Mouse (Mus musculus) effector memory CD4-positive, alpha-beta T cell, adult 5 months (primary cell): ENCODE results near the gene Olfr686. TPM values are rescaled to one million over a fixed set of nuclear protein-coding genes. Genes with fewer than 3 reads are reported as not detected.

Experiments used
- polyA plus RNA-seq: library from polyadenylated mRNA; unstranded; fragments of 100-300 nt; shearing (Covaris generic); gene quantifications from one replicate; pipeline ENCODE4 v1.2.1, GENCODE M21; 2017

The Olfr686 gene
- polyA plus RNA-seq: not detected

DNA sequence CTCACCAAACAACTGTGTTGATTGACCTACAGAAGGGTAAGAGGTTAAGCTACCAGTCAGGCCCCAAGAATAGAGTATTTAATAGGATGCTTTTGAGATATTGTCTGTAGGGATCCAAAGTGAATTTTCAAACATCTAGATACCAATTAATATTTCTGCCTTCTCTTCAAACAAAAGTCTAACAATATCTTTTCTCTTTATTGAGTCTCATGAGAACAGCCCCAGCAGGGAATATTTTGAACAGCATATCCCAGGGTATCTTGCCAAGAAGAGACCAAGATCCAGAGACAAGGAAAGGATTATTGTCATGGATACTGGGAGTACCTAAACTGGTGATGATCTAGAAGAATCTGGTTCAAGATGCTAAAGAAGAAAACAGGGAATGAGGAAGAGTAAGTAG is at the start of gene Olfr686:
Gene Olfr686 (minus strand): TSS at position 101 of the 400 bp plus-strand sequence.

DNA sequence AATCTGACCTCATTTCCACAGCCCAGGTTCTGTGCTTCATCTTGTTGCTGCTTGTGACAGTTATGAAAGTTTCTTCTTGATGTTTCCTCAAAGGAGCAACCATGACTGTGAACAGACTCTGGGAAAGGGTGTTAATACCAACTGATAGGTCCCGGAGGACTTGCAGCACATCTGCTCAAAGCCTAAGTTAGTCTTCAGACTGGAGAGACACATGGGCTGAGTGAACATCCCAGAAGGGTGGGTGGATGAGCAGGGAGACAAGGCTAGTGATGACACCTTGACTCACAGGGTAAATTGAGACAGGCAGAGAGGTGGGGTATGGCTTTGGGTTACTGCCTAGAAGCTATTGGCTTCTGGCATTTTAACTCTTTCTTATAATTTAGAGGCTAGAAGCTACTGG is 21.4 kb downstream of the Olfr686 start, which contains the start of gene Olfr685:
Gene Olfr685 (minus strand): TSS at position 101 of the 400 bp plus-strand sequence.

DNA sequence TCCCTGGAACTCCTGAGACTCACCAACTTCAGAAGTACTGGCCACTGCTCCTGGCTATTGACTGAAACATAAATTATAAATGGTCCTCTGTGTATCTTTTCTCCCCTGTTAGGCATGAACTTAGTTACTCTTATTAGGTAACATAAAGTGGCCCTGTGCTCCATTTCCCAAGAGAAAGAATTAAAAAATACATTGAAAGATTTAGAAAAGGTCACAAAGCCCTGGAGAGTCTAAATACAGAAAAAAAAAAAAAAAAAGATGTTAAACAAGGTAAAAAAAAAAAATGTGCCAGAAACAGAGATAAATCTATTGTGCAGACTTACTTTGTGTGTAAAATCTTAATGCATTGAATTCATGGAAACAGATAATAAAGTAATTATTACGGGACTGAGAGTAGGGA is 43.7 kb downstream of the Olfr686 start, which contains the start of gene Olfr684:
Gene Olfr684 (minus strand): TSS at position 101 of the 400 bp plus-strand sequence.

Other genes with a start within 250 kb of the Olfr686 start
- gene Olfr670, start 244.9 kb downstream of the Olfr686 start, polyA plus RNA-seq: 0.12 TPM
- 0.26 TPM for gene Olfr671, start 228.4 kb downstream of the Olfr686 start, polyA plus RNA-seq
- gene Olfr672, start 205.5 kb downstream of the Olfr686 start, polyA plus RNA-seq: not detected
- not detected for gene Olfr675, start 179.0 kb downstream of the Olfr686 start, polyA plus RNA-seq
- not detected for gene Olfr676, start 174.8 kb downstream of the Olfr686 start, polyA plus RNA-seq
- gene Olfr677, start 156.1 kb downstream of the Olfr686 start, polyA plus RNA-seq: not detected
- gene Olfr678, start 143.0 kb downstream of the Olfr686 start, polyA plus RNA-seq: not detected
- gene Olfr679, start 126.3 kb downstream of the Olfr686 start, polyA plus RNA-seq: not detected
- gene Olfr680-ps1, start 114.7 kb downstream of the Olfr686 start, polyA plus RNA-seq: not detected
- gene Olfr681, start 90.6 kb downstream of the Olfr686 start, polyA plus RNA-seq: not detected
- not detected for gene Olfr683, start 60.5 kb downstream of the Olfr686 start, polyA plus RNA-seq
- gene Olfr684, start 43.8 kb downstream of the Olfr686 start, polyA plus RNA-seq: not detected
- gene Olfr685, start 21.5 kb downstream of the Olfr686 start, polyA plus RNA-seq: not detected
- not detected for gene Olfr688, start 80.6 kb upstream of the Olfr686 start, polyA plus RNA-seq
- gene Olfr689, start 103.7 kb upstream of the Olfr686 start, polyA plus RNA-seq: 0.10 TPM
- gene Olfr690, start 126.6 kb upstream of the Olfr686 start, polyA plus RNA-seq: not detected
- not detected for gene Olfr691, start 134.8 kb upstream of the Olfr686 start, polyA plus RNA-seq
- not detected for gene Olfr692, start 160.7 kb upstream of the Olfr686 start, polyA plus RNA-seq
- not detected for gene Gm5901, start 167.6 kb upstream of the Olfr686 start, polyA plus RNA-seq
- 46.2 TPM for gene Fam160a2, start 192.6 kb upstream of the Olfr686 start, polyA plus RNA-seq
- gene Cnga4, start 197.1 kb upstream of the Olfr686 start, polyA plus RNA-seq: not detected
- not detected for gene Cckbr, start 218.2 kb upstream of the Olfr686 start, polyA plus RNA-seq